Mouse (Mus musculus) retina, embryonic 14.5 days (tissue): ENCODE data around the gene Angptl7.
A peak's percentile ranks its signal among the peaks of the same experiment; 100 is the strongest.

Experiments used
- DNase-seq: peaks from one replicate; pipeline ENCODE4 v3.0.0-alpha.2; 2015; ENCODE audit warnings: low spot score

Angptl7 gene

GRCm38 (mm10) chr4:148495160-148495559 is 5.1 kb downstream of the Angptl7 start:
- no peak for DNase-seq

DNA sequence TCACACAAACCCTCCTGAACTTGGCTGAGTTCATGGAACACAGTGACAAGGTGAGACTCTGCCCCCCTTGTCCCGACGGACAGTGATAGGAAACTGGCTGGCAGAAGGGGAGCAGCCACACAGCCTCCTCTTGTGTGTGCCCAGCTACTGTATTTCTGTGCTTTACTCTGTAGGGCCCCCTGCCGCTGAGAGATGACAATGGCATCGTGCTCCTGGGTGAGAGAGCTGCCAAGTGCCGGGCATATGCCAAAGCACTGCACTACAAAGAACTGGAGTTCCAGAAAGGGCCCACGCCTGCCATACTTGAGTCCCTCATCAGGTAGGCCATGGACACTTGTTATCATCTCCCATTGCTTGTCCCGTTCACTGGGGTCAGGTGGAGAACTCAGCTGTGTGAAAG is 8.8 kb downstream of the Angptl7 start:
- DNase-seq = no peak

- no peak for DNase-seq
Measured at GRCm38 (mm10) chr4:148490502-148490901, 9.8 kb downstream of the Angptl7 start.

- no peak for DNase-seq
Measured at GRCm38 (mm10) chr4:148487841-148488240, 12.4 kb downstream of the Angptl7 start.

GRCm38 (mm10) chr4:148484511-148484910 is 15.7 kb downstream of the Angptl7 start:
- DNase-seq = no peak

GRCm38 (mm10) chr4:148481557-148482168 is 18.6 kb downstream of the Angptl7 start:
- no peak for DNase-seq

DNA sequence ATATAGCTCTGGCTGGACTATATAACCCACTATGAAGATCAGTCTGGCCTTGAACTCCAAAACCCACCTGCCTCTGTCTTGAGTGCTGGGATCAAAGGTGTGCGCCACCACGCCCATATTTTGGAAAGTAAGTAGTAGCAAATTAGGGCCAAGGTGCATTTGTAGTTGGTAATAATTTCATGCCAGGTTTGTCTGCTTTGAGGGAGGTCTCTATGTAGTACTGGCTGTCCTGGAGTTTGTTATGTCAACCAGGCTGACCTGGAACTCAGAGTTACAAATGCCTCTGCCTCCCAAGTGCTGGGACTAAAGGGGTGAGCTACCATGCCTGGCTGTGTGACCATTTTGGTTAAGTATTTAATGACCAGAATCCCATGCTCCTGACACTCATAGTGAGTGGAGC is 20.0 kb downstream of the Angptl7 start:
- no peak for DNase-seq

DNA sequence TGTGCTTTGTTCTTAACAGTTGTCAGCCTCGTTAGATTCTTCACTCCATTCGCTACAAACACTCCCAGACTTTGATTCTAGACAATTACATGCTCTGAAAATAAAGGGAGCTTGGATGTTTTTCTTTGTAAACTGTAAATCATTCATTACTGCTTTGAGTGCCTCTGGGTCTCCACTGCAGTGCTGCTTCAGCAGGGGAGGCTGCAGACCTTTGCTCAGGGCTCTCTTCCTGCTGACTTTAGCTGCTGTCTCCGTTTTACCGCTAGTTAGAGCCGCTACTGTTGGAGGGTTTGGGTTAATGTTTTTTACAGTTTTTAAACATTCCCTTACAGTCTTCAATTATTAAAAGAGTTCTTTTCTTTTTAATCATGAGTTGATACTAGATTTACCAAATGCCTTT is 26.8 kb downstream of the Angptl7 start:
- no peak for DNase-seq

DNA sequence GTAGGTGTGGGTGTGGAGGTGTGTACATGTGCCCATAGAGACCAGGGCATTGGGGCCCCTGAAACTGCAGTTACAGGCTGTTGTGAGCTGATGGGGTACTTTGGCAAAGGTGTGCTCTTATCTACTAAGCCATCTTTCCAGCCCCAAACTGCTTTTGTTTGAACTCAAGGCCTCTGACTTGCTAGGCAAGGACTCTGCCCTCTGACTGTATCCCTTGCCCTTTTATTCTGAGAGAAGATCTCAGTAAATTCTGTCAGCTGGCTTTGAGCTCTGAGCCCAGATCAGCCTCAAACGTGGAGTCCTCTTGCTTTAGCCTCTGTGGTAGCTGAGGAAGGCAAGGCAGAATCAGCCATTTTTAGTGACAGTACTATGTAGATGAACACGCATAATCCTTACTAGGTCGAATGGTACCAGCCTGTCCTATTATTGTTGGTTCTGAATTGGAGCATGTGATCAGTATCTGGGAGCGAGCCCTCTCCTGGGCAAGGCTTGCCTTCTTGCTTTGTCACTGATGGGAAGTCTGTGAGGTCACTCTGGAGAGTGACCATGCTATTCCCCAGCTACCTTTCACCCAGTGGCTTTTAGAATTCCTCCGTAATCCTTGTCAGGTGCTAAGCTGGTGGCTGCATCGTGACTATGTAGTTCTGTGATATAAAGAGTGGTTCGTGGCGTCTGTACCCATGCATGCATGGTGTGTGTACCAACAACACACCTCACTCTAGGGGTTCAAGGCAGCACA is 27.7 kb downstream of the Angptl7 start:
- no peak for DNase-seq

DNA sequence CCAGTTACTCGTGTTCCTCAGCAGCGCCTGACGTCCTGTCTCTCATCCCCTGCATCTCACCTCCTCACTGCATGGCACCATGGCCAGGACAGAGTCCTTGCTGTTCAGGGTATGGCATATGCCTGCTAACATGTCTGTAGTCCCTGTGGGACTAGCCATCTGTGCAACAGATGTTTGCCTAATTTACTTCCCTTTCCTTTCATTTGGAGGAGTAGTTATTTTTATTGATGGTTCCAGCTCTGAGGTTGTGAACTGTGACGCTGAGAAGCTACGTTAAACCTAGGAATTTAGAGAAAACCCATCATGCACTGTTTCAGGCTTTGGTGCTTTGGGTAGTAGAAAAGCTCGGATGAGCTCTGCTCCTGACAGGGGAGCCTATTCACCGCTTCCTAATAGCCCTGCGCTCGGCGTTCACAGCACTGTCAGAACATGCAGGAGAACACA is 28.9 kb downstream of the Angptl7 start:
- DNase-seq = no peak

GRCm38 (mm10) chr4:148469487-148470252 is 30.6 kb downstream of the Angptl7 start:
- no peak for DNase-seq

DNA sequence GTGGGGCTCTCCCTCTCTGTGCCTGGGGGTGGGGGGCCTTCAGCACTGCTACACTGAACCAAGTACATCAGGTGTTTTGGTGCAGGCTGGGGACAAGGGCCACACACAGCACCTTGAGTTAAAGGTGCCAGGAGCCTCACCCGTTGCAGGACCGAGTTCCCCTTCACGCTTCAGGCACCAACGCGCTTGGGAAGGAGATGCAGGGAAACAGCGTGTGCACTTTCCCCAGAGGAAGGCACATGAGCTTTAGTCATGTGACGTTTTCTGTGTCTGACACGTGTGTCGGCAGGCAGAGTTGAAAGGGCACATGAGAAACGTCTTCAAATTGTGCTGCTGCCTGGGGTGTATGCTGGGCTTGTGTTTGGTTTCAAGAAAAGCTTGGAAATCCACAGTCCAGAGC is 31.9 kb downstream of the Angptl7 start:
- DNase-seq = no peak

GRCm38 (mm10) chr4:148466511-148467079 is 33.7 kb downstream of the Angptl7 start:
- no peak for DNase-seq

DNA sequence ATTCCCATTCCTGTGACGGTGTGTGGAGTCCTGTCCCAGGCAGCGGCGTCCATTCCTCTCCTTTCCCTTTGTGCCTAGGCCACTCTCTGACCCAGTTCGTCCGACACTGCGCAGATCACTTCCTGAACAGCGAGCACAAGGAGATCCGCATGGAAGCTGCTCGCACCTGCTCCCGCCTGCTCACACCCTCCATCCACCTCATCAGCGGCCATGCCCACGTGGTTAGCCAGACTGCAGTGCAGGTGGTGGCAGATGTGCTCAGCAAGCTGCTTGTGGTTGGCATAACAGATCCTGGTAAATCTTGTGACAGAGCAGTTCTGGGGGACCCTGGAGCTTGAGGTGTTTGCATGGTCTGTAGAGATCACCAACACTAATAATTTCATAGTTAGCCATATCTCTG is 35.4 kb downstream of the Angptl7 start:
- DNase-seq = no peak

DNA sequence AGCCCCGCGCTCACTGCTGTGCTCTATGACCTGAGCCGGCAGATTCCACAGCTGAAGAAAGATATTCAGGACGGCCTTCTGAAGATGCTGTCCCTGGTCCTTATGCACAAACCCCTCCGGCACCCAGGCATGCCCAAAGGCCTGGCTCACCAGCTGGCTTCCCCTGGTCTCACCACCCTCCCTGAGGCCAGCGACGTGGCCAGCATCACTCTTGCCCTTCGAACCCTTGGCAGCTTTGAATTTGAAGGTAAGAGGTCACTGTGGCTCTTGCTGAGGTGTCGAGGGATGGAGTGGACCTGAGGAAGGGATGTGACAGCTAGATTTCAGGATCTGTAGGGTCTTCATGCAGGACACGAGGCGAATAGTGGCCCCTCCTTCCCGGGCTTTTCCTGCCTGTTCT is 36.0 kb downstream of the Angptl7 start:
- no peak for DNase-seq

GRCm38 (mm10) chr4:148463208-148463960 is 36.9 kb downstream of the Angptl7 start:
- peak; percentile 64 for DNase-seq

DNA sequence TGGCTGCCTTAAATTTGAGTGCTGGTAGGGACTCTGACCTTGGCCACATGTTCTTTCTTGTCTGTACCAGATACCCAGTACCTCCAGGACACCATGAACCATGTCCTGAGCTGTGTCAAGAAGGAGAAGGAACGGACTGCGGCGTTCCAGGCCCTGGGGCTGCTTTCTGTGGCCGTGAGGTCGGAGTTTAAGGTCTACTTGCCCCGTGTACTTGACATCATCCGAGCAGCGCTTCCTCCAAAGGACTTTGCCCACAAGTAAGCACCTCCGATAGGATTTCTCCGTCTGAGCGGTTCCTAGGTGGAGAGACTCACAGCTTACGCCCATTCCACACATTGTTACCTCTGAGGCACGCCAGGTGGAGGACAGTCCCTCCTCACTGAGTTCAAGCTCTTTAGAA is 37.5 kb downstream of the Angptl7 start:
- no peak for DNase-seq

GRCm38 (mm10) chr4:148461772-148462171 is 38.5 kb downstream of the Angptl7 start:
- peak; percentile 12 for DNase-seq

DNA sequence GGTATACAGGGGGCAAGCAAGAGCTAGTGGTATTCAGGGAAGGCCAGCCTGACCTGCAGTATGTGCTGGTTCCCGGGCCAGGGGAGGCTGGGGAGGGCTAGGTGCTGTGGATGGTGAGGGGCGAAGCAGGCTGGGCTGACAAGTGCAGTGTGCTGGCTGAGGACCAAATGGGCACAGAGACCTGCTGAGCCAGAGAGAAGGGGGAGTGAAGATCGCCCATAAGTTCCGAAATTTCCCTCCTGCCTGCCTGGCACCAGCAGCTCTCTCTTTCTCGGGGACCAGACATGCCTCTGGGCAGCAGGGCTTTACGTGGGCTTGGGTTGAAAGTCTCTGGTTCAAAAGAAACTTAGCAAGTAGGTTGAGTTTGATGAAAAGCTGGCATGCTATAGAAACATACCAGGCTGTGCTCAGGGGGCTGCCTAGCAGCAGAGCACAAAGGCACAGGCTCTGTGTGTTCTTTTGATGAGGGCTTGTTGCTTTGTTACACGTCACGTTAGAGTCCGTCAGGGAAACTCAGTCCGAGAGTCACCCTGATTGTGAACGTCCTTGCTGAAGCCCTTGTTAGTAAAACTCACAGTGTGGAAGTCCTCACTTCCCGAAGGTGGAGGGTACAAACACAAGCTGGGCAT is 39.5 kb downstream of the Angptl7 start:
- DNase-seq = no peak

GRCm38 (mm10) chr4:148455477-148456025 is 44.7 kb downstream of the Angptl7 start:
- no peak for DNase-seq

- no peak for DNase-seq
Measured at GRCm38 (mm10) chr4:148453707-148454106, 46.6 kb downstream of the Angptl7 start.
